Mouse (Mus musculus): ENCODE measurements at regions not wholly inside any gene's neighbourhood (a gene's known extent, or its start where the extent isn't known, plus 50 kb on each side); places are given as distances from the start of the nearest gene placed in this dataset.

GRCm38 (mm10) chr4:54751458-54751857 lies 193.4 kb upstream of the Zfp462 start:
- TF ChIP-seq CTCF (IDR thresholded peaks at IDR 0.05; ENCODE audit: low read depth, low read length): no peak
- TF ChIP-seq GATA1 (IDR thresholded peaks at IDR 0.05; ENCODE audit: borderline replicate concordance, low read length): no peak
- TF ChIP-seq TAL1 (conservative IDR thresholded peaks at IDR 0.05; ENCODE audit: low read depth, low read length): no peak
- TF ChIP-seq GATA2 (IDR thresholded peaks at IDR 0.05; ENCODE audit: borderline replicate concordance, low read depth, low read length): no peak

All from G1E (cell line).